Mouse (Mus musculus): ENCODE measurements at regions not wholly inside any gene's neighbourhood (a gene's known extent, or its start where the extent isn't known, plus 50 kb on each side); places are given as distances from the start of the nearest gene placed in this dataset.

- TF ChIP-seq NANOG (IDR thresholded peaks at IDR 0.05; ENCODE audit: borderline replicate concordance, low read length) (no peak), CTCF (conservative IDR thresholded peaks at IDR 0.05; ENCODE audit: low read length) (no peak)
Measured at GRCm38 (mm10) chr13:91295552-91296170, 71.9 kb upstream of the Atg10 start.
